Mouse (Mus musculus) thymus, adult 2 months (tissue): Measurements from ENCODE around the gene Zfp956. TPM values are rescaled to one million over a fixed set of nuclear protein-coding genes. Genes with fewer than 3 reads are reported as not detected.

Experiments
- DNase-seq: peaks from one replicate; pipeline ENCODE4 v3.0.0; 2021
- H3K27ac ChIP-seq: fragments of 200-500 bp; 2 replicates; pipeline ENCODE4 v1.5.1; 2012; ENCODE audit warnings: low read length, control low read depth; ENCODE audit not compliant: control insufficient read depth, insufficient read depth
- H3K27me3 ChIP-seq: fragments of 200-500 bp; 2 replicates; pipeline ENCODE4 v1.6.1; 2012; ENCODE audit warnings: mild to moderate bottlenecking, low read length, moderate library complexity, mixed read lengths; ENCODE audit not compliant: control insufficient read depth, insufficient read depth
- H3K36me3 ChIP-seq: fragments of 200-500 bp; 2 replicates; pipeline ENCODE4 v1.6.1; 2012; ENCODE audit warnings: mild to moderate bottlenecking, low read length, moderate library complexity; ENCODE audit not compliant: control insufficient read depth, insufficient read depth
- H3K4me1 ChIP-seq: fragments of 200-500 bp; replicated peaks from 2 replicates; pipeline ENCODE4 v1.6.1; 2012; ENCODE audit warnings: low read length; ENCODE audit not compliant: control insufficient read depth, insufficient read depth
- H3K4me3 ChIP-seq: fragments of 200-500 bp; 2 replicates; pipeline ENCODE4 v1.5.1; 2012; ENCODE audit warnings: mild to moderate bottlenecking, low read length, control low read depth, moderate library complexity; ENCODE audit not compliant: control insufficient read depth, insufficient read depth
- CTCF ChIP-seq: fragments of 200-500 bp; IDR thresholded peaks from 2 replicates; pipeline ENCODE4 v1.5.1; 2012; ENCODE audit warnings: mild to moderate bottlenecking, control low read depth, low read length, moderate library complexity, borderline replicate concordance; ENCODE audit not compliant: control insufficient read depth, poor library complexity, insufficient read depth; ENCODE audit errors: extremely low read depth
- POLR2A ChIP-seq: fragments of 200-500 bp; IDR thresholded peaks from 2 replicates; pipeline ENCODE4 v1.6.1; 2012; ENCODE audit warnings: mild to moderate bottlenecking, low read length, control low read depth, moderate library complexity; ENCODE audit not compliant: control insufficient read depth, poor library complexity, insufficient read depth; ENCODE audit errors: extremely low read depth
- WGBS: fragments of 180-500 bp; shearing (Covaris S2); methylation state at CpG from one replicate; pipeline ENCODE4 v1.1.7; 2018; 5-methylcytosine and 5-hydroxymethylcytosine counted together
- polyA plus RNA-seq: library from polyadenylated mRNA; depleted of rRNA; stranded (reverse); fragments of >200 nt; gene quantifications from 2 replicates; pipeline ENCODE4 v1.2.3, GENCODE M21; 2012; rRNA removed

The Zfp956 gene
- polyA plus RNA-seq: 35.6 and 38.4 TPM in 2 replicates

DNA sequence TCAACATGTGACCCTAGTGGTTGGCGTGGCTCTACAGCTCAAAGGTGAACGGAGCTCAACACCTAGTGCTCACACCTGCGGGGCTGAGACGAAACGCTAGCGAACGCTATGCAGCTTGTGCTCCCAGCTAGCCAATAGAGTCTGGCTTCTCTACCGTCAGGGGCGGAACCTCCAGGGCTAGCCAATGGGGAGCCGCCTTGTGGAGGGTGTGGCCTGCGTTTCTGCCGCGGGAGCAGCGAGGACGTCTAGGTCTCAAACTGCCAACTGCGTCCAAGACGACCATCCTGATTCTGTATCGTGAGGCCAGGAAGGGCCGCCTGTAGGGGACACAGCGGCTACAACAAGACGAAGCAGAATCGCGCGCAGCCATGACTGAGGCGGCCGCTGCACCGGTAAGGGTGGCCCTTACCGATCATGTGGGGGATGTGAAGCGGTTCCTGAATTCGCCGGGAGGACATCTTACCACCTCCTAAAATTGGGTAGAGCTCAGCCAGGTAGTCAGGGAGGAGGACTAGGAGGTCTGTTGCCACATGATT lies at the start of gene Zfp956:
Gene Zfp956 (plus strand): TSS at position 200 of the 536 bp plus-strand sequence.
- H3K4me3 ChIP-seq: peak within 1 kb of the TSS; percentile 97
- DNase-seq: peak; percentile 98
- H3K36me3 ChIP-seq: peaks cover 8% of the 10 kb centered on the region; the same call in 1 of the 2 replicates
- H3K4me1 ChIP-seq: no peaks in the 10 kb centered on the region
- H3K27me3 ChIP-seq: no peaks in the 10 kb centered on the region
- TF ChIP-seq POLR2A (no peak), CTCF (0 out of 2 replicates have a peak, but pooled peaks have one; percentile 42)
- under 1% methylated on average over 31 of the region's 31 CpGs for WGBS
- H3K27ac ChIP-seq: no peak within 1 kb of the TSS

DNA sequence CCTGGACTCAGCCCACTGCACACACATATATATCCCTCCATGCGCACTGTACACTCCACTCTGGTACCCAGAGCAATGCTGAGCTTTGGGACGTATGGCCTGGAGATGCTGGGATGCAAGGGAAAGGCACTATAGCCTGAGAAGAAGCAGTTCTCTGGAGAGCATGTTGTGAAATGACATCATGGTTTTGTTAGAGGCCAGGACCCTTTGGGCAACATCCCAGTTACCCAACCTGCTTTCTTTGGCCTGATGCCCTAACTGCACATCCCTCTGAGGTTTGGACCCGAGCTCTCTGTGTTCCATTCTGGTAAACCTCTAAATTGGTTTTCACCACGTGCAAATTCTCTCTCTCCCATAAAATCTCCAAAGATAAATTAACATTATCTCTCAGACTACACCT lies 49.6 kb upstream of the Zfp956 start:
- whole genome bisulfite sequencing: 93% methylated on average over 4 of the region's 4 CpGs
- H3K36me3 ChIP-seq: peaks cover 21% of the 10 kb centered on the region

DNA sequence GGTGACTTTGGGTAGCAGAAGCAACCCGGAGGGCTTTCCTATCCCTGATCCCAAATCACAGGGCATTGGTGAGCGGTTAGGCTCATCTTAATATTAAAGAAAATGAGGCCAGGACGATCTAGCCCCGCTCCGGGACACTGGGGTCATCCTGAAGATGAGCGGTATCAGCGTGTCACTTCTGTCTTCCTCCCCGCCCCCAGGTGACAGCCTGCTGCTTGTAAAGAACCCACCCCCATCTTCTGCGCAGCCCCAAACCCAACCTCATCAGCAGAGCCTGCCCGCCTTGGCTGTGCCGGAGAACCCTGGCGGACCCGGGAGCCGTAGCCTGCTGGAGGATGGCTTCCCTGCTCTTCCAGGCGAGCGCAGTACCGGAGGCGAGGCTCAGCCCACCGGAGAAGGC lies 48.8 kb upstream of the Zfp956 start:
- H3K36me3 ChIP-seq: peaks cover 16% of the 10 kb centered on the region
- no peak for TF ChIP-seq POLR2A
- TF ChIP-seq CTCF: no peak
- WGBS: 99% methylated on average over 19 of the region's 19 CpGs
- no peak overlapping the region for H3K4me3 ChIP-seq
- DNase-seq: no peak
- no peaks in the 10 kb centered on the region for H3K4me1 ChIP-seq
- no peak overlapping the region for H3K27ac ChIP-seq
- H3K27me3 ChIP-seq: no peaks in the 10 kb centered on the region

More for the DNA sequence above, 49.6 kb upstream of the Zfp956 start:
- H3K27me3 ChIP-seq: no peaks in the 10 kb centered on the region
- H3K4me3 ChIP-seq: no peak overlapping the region
- no peak for DNase-seq
- TF ChIP-seq POLR2A: no peak
- no peak for TF ChIP-seq CTCF
- no peaks in the 10 kb centered on the region for H3K4me1 ChIP-seq
- H3K27ac ChIP-seq: no peak overlapping the region

DNA sequence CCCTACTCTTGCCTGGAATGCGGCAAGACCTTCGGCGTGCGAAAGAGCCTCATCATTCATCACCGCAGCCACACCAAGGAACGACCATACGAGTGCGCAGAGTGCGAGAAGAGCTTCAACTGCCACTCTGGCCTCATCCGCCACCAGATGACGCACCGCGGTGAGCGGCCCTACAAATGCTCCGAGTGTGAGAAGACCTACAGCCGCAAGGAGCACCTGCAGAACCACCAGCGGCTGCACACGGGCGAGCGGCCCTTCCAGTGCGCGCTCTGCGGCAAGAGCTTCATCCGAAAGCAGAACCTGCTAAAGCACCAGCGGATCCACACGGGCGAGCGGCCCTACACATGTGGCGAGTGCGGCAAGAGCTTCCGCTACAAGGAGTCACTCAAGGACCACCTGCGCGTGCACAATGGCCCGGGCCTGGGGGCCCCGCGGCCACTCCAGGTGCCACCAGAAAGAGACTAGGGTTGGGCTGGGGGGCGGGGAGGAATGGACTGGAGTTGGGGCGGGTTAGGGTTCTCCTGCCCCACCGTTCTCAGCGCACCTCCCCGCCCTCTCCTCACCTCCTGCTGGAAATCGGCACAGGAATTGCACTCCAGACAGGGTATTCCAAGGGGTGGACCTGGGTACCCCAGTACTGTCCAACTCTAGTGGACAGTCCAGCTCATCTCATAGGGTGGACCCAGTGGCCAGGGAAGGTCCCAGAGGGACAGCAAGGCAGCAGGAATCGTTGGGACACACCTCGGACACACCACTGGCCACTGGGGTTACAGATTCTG lies 48.1 kb upstream of the Zfp956 start:
- no peaks in the 10 kb centered on the region for H3K4me1 ChIP-seq
- H3K27me3 ChIP-seq: no peaks in the 10 kb centered on the region
- TF ChIP-seq CTCF (no peak), POLR2A (no peak)
- H3K27ac ChIP-seq: no peak overlapping the region
- no peak overlapping the region for H3K4me3 ChIP-seq
- DNase-seq: no peak
- H3K36me3 ChIP-seq: peaks cover 16% of the 10 kb centered on the region
- WGBS: 97% methylated on average over 43 of the region's 44 CpGs

DNA sequence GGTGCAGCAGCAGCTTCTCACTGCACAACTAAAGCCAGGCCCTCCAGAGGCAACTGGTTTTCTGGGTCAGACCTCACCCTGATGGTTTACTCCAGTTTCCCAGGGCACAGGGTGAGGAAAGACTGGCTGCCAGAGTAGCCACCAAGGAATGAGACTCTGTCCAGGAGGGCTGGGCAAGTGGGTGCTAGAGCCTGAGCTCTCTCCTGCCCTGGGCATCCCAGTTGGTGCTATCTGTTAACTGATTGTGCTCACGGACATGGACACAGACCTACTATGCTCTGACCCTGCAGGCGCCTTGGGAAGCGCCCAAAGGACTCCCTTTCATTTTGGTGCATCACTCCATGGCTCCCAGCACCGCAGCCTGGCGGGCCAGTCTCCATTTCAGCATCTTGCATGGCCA lies 46.9 kb upstream of the Zfp956 start:
- TF ChIP-seq CTCF (no peak), POLR2A (no peak)
- 98% methylated on average over 5 of the region's 5 CpGs for WGBS
- Histone ChIP-seq H3K4me3 (no peak overlapping the region), H3K36me3 (peaks cover 16% of the 10 kb centered on the region), H3K27ac (no peak overlapping the region), H3K4me1 (no peaks in the 10 kb centered on the region), H3K27me3 (no peaks in the 10 kb centered on the region)
- DNase-seq: no peak

DNA sequence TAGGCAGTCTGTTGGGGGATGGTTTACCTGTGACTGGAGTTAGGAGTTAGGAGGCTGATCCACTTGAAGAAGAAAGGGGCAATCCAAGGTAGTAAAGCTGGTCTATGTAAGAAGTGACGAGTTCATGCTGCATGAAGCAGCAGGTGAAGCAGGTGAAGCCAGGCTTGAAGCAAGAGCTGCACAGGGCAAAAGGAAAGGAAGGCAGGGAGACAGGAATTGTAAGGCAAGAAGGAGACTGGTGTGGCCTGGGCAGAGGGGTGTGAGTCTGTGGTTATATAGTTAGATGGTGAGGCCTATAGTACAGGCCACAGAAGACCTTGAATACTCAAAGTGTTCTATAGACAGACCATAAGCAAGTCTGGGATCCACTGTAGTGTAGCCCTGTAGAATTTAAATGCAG lies 44.2 kb upstream of the Zfp956 start:
- 95% methylated on average over 1 of the region's 1 CpGs for WGBS
- no peaks in the 10 kb centered on the region for H3K4me1 ChIP-seq
- no peak overlapping the region for H3K27ac ChIP-seq
- DNase-seq: no peak
- no peaks in the 10 kb centered on the region for H3K27me3 ChIP-seq
- peaks cover 16% of the 10 kb centered on the region; the same call in 1 of the 2 replicates for H3K36me3 ChIP-seq
- no peak overlapping the region for H3K4me3 ChIP-seq
- TF ChIP-seq CTCF: no peak
- no peak for TF ChIP-seq POLR2A

DNA sequence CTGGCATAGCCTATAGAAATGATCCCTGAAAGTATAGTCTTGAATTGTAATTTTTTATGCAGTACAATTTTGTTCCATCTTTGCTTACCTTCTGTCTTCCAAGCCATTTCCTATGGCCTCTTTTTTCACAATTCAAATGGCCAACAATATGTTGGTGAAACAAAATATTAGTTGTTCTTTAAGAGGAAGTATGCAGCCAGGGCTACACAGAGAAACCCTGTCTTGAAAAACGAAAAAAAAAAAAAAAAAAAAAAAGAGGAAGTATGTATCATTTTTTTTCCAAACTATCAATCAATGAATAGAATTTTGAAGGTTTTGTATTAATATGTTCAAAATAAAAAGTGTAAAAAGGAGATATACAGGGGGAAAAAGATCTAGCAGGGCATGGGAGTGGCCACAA lies 41.5 kb upstream of the Zfp956 start:
- 3% methylated on average over 1 of the region's 1 CpGs for WGBS
- Histone ChIP-seq H3K4me1 (no peaks in the 10 kb centered on the region), H3K4me3 (no peak overlapping the region), H3K27me3 (no peaks in the 10 kb centered on the region), H3K36me3 (no peaks in the 10 kb centered on the region), H3K27ac (no peak overlapping the region)
- TF ChIP-seq POLR2A (no peak), CTCF (no peak)
- no peak for DNase-seq
